Mouse (Mus musculus): ENCODE data around the gene Dennd5a.

- TF ChIP-seq POLR2A (IDR thresholded peaks at IDR 0.05; ENCODE audit: borderline replicate concordance, control insufficient read depth, low read depth, low read length), result no peak
- TF ChIP-seq CTCF (IDR thresholded peaks at IDR 0.05; ENCODE audit: control insufficient read depth, insufficient read depth, low read length), result no peak
Observed at GRCm38 (mm10) chr7:109860162-109860561, 100.1 kb downstream of the Dennd5a start.
